Mouse (Mus musculus) C3H10T1/2 (cell line): ENCODE measurements around the gene Acmsd. TPM values are rescaled to one million over a fixed set of nuclear protein-coding genes. Genes with fewer than 3 reads are reported as not detected.

ENCODE experiments used
- polyA plus RNA-seq, 2 experiments: library from polyadenylated mRNA; unstranded; fragments of >200 nt; fragmentation: generic; extraction: Trizol; gene quantifications; one replicate each; pipeline ENCODE4 v1.2.1; 2012; ENCODE audit warnings: missing spikeins in 2 of 2

Gene Acmsd
- polyA plus RNA-seq = not detected

DNA sequence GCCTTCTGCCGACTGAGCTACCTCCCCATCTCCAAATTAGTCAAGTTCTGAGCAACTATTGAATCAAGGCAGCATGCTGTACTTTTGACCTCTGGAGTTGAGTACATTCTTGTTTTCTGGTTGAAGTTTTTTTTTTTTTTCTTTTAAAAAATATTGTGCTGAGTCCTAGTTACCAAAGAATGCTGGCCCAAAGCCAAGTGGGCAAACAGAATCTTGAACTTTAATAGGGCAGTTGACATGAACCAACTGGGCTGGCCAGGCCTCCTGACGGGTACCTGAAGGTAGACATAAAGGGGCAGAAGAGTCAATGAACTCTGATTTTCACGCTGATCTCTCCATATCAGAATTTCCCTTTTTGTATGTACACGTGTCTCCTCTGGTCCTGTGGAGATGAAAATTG is at the start of gene Acmsd:
TSS of gene Acmsd (plus strand) at position 318 of the 400 bp plus-strand sequence.

DNA sequence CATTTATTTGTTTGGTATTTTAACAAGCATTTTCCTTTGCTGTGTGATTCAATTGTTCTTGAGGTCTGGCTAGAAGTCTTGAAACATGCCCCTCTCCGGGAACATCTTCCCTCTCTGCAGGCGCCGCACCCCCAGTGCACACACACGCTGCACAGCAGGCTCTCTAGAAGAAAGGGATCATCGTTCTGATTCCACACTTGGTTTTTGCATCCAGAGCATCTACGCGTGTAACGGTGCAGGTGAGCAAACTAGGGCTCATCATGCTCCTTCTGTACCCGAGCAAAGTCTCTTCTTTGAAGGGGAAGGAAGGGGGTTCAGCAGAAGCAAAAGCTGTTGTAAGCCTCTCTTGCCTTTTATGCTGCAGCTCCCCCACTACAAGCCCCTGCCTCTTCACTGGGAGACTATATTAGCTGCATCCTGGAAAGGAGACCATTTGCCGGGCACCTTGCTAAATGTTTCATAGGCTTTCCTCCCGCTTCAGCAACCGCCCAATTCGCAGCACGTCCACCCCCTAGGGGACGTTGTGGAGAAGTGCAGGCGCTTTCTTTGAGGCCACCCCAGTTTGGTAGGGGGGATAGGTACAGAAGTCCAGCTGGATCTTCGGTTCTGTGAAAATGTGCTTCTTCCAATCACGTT is 49.6 kb upstream of the Acmsd start, which contains the start of gene Tmem163:
TSS of gene Tmem163 (minus strand) at position 51 of the 636 bp plus-strand sequence.

DNA sequence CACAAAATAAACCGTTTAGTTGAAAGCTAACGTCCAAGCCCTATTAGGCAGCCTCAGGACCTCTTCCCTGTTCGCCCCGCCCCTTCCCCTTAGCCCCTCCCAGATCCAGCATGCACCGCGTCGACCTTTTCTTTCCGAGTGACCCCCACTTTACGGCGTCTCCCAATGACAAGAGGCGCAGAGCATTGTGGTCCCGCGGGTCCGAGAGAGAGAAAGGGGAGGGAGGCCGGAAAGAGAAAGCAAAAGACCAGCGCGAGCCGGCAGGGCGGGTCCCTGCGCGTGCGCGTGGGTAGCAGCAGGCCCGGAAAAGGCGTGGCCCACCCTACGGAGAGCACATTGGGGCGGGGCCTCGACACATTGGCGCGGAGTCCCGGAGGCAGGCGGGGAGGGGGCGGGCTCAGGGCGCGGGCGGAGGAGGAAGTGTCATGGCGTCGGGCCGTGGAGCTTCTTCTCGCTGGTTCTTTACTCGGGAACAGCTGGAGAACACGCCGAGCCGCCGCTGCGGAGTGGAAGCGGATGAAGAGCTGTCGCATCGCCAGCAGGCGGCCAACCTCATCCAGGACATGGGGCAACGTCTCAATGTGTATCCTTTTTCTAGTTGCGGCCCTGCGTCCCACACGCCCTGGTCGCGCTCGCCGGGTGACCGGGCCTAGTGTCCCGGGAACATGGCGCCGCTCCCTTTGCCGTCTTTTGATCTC is 44.7 kb downstream of the Acmsd start, which contains the start of gene Ccnt2:
TSS of gene Ccnt2 (plus strand) at position 362 of the 698 bp plus-strand sequence.

Other genes starting within 250 kb of the Acmsd start
- gene Tmem163, start 49.9 kb upstream of the Acmsd start, polyA plus RNA-seq = not detected
- 1 to 10 TPM in 1 of 2 experiments, under 1 TPM in 1; 0.42 to 6.7 TPM for gene Ccnt2, start 44.8 kb downstream of the Acmsd start, polyA plus RNA-seq
- gene Map3k19, start 125.6 kb downstream of the Acmsd start, polyA plus RNA-seq = under 1 TPM; 0.01 to 0.13 TPM
- 10 to 100 TPM in 1 of 2 experiments, 1 to 10 TPM in 1; 1.9 to 15.8 TPM for gene Rab3gap1, start 139.4 kb downstream of the Acmsd start, polyA plus RNA-seq